Mouse (Mus musculus): ENCODE results near the gene Gm36176. TPM values are rescaled to one million over a fixed set of nuclear protein-coding genes. Genes with fewer than 3 reads are reported as not detected.
"Not testable (repeated sequence)": the region's sequence is repeated elsewhere in the genome, so short reads cannot be mapped to it uniquely, and the experiment has no call there.

Gene Gm36176
- polyA plus RNA-seq (2014; fragmentation: Nextera tagmentation; extraction: Ambion mirVana): not detected in 2 replicates

DNA sequence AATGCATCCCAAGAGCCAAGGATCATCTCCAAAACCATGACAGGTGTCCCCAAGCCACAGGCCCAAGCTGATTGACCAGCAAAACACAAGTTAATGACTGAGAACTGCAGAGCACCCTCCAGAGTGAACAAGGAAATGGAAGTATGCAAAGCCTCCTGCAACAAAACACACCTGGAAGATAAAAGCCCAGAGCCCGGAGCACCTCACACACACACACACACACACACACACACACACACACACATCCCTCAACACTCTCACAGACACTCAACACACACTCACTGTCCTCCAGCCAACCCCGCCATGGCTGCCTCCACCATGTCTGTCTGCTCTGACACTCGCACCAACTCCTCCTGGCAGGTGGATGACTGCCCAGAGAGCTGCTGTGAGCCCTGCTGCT lies at the start of gene Gm36176:
Gene Gm36176, plus strand, starts transcription at position 301 of the 400 bp plus-strand sequence.
- H3K27ac ChIP-seq (replicated peaks; ENCODE audit: low read depth, low read length): no peak within 1 kb of the TSS
- 79% methylated on average over 3 of the region's 3 CpGs for WGBS

DNA sequence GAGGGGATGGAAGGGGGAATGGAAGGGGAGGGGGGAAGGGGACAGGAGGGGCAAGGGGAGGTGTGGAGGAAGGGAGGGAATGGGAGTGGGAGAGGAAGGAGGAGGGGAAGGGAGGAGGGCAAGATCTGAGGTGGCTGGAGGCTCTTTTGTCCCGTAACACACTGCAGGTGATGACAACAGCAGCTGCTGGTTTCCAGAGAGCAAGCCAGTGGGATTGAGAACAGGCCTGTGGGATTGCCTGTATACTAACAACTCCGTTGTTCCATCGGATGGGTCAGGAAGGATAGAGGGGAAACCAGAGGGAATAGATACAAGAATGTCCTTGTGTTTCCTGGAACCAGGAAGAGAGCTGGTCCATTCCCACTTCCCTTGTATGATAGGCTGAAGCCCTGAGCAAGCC lies 48.9 kb upstream of the Gm36176 start:
- no peaks in the 10 kb centered on the region for H3K36me3 ChIP-seq (replicated peaks; ENCODE audit: control insufficient read depth, insufficient read depth, low read depth, low read length)
- no peaks in the 10 kb centered on the region for H3K4me1 ChIP-seq (ENCODE audit: control insufficient read depth, insufficient read depth, low read length)
- no peak overlapping the region for H3K4me2 ChIP-seq (ENCODE audit: low read depth, low read length)
- no peak overlapping the region for H3K9ac ChIP-seq (replicated peaks; ENCODE audit: low read length)
- ATAC-seq (replicated peaks; ENCODE audit: insufficient number of reproducible peaks, low FRiP score, low TSS enrichment, low read depth) (no peak), DNase-seq (ENCODE audit: low spot score) (no peak)
- H3K9me3 ChIP-seq (replicated peaks; ENCODE audit: control insufficient read depth, low read length): no peaks in the 10 kb centered on the region
- no peaks in the 10 kb centered on the region for H3K27me3 ChIP-seq (ENCODE audit: control insufficient read depth, insufficient read depth, low read length)
- H3K27ac ChIP-seq (replicated peaks; ENCODE audit: low read depth, low read length): no peak overlapping the region
- 16% methylated on average over 3 of the region's 3 CpGs for WGBS
- H3K4me3 ChIP-seq (ENCODE audit: low read depth, low read length): no peak overlapping the region

More for the DNA sequence above, at the start of gene Gm36176:
- Histone ChIP-seq H3K9me3 (replicated peaks; ENCODE audit: control insufficient read depth, low read length) (no peaks in the 10 kb centered on the region), H3K4me1 (ENCODE audit: control insufficient read depth, insufficient read depth, low read length) (no peaks in the 10 kb centered on the region), H3K9ac (replicated peaks; ENCODE audit: low read length) (no peak within 1 kb of the TSS), H3K4me2 (ENCODE audit: low read depth, low read length) (no peak within 1 kb of the TSS), H3K27me3 (ENCODE audit: control insufficient read depth, insufficient read depth, low read length) (no peaks in the 10 kb centered on the region), H3K36me3 (replicated peaks; ENCODE audit: control insufficient read depth, insufficient read depth, low read depth, low read length) (no peaks in the 10 kb centered on the region), H3K4me3 (ENCODE audit: low read depth, low read length) (no peak within 1 kb of the TSS)
- ATAC-seq (replicated peaks; ENCODE audit: insufficient number of reproducible peaks, low FRiP score, low TSS enrichment, low read depth) (no peak), DNase-seq (ENCODE audit: low spot score) (no peak)

DNA sequence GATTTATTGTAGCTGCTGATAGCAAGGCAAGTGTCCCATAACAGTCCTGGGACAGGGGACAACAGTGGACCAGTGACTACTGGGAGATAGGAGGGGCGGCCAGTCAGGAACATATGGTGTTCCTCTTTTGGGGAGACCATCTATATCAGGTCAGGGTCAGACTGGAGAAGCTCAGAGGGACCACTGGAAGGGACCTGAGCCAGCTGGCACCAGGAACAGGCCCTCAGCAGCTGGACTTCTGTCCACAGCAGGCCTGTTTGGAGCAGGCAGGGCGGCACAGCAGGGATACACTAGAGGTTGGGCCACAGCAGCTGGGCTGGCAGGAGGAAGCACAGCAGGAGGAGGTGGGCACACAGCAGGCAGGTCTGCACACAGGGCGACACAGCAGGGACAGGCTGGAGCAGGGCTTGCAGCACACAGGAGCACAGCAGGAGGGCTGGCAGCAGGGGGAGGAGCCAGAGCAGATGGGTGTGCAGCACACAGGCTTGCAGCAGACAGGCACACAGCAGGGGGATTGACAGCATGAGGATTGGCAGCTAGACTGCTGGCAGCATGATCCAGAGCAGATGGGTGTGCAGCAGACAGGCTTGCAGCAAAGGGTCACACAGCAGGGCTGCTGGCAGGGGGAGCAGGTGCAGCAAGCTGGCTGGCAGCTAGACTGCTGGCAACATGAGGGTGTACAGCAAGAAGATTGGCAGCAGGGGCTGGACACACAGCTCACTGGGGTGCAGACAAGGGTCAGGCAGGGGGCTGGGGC lies 48.3 kb upstream of the Gm36176 start:
- H3K4me3 ChIP-seq (ENCODE audit: low read depth, low read length); DNase-seq (ENCODE audit: low spot score); H3K9ac ChIP-seq (replicated peaks; ENCODE audit: low read length); H3K27me3 ChIP-seq (ENCODE audit: control insufficient read depth, insufficient read depth, low read length); H3K4me1 ChIP-seq (ENCODE audit: control insufficient read depth, insufficient read depth, low read length); H3K4me2 ChIP-seq (ENCODE audit: low read depth, low read length); H3K27ac ChIP-seq (replicated peaks; ENCODE audit: low read depth, low read length); H3K36me3 ChIP-seq (replicated peaks; ENCODE audit: control insufficient read depth, insufficient read depth, low read depth, low read length); ATAC-seq (replicated peaks; ENCODE audit: insufficient number of reproducible peaks, low FRiP score, low TSS enrichment, low read depth); H3K9me3 ChIP-seq (replicated peaks; ENCODE audit: control insufficient read depth, low read length): not testable (repeated sequence)
- 53% methylated on average over 2 of the region's 3 CpGs for WGBS

GRCm38 (mm10) chr10:77798921-77799508 lies 47.6 kb upstream of the Gm36176 start, which contains the start of gene Gm19668:
TSS of gene Gm19668 (minus strand) at chr10:77799133.
- ATAC-seq (replicated peaks; ENCODE audit: insufficient number of reproducible peaks, low FRiP score, low TSS enrichment, low read depth) (no peak), DNase-seq (ENCODE audit: low spot score) (no peak)
- no peaks in the 10 kb centered on the region for H3K4me1 ChIP-seq (ENCODE audit: control insufficient read depth, insufficient read depth, low read length)
- no peaks in the 10 kb centered on the region for H3K36me3 ChIP-seq (replicated peaks; ENCODE audit: control insufficient read depth, insufficient read depth, low read depth, low read length)
- no peak within 1 kb of the TSS for H3K4me3 ChIP-seq (ENCODE audit: low read depth, low read length)
- no peak within 1 kb of the TSS for H3K9ac ChIP-seq (replicated peaks; ENCODE audit: low read length)
- no peak within 1 kb of the TSS for H3K4me2 ChIP-seq (ENCODE audit: low read depth, low read length)
- no peaks in the 10 kb centered on the region for H3K9me3 ChIP-seq (replicated peaks; ENCODE audit: control insufficient read depth, low read length)
- WGBS: 53% methylated on average over 8 of the region's 8 CpGs
- H3K27me3 ChIP-seq (ENCODE audit: control insufficient read depth, insufficient read depth, low read length): no peaks in the 10 kb centered on the region
- H3K27ac ChIP-seq (replicated peaks; ENCODE audit: low read depth, low read length): no peak within 1 kb of the TSS

DNA sequence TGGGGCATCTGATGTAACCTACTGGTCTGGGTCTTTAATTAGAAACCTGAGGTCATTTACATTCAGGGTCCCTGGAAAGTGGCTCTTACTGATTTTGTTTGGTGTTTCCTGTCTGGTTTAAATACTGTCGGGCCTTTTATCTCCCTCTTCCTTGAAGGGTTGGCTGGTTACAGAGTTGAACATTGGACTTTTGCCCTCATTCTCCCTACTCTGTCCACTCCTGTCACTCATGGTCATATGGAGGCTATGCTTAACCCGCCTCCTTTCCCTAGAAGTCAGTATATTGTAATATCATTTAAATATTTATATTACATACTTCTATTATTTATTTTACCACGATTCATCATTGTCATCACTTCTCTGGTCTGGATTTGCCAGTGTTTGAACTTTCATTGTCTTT lies 42.5 kb upstream of the Gm36176 start:
- Histone ChIP-seq H3K9me3 (replicated peaks; ENCODE audit: control insufficient read depth, low read length) (no peaks in the 10 kb centered on the region), H3K4me2 (ENCODE audit: low read depth, low read length) (no peak overlapping the region), H3K4me1 (ENCODE audit: control insufficient read depth, insufficient read depth, low read length) (no peaks in the 10 kb centered on the region), H3K4me3 (ENCODE audit: low read depth, low read length) (no peak overlapping the region), H3K27ac (replicated peaks; ENCODE audit: low read depth, low read length) (no peak overlapping the region), H3K36me3 (replicated peaks; ENCODE audit: control insufficient read depth, insufficient read depth, low read depth, low read length) (no peaks in the 10 kb centered on the region), H3K9ac (replicated peaks; ENCODE audit: low read length) (no peak overlapping the region), H3K27me3 (ENCODE audit: control insufficient read depth, insufficient read depth, low read length) (no peaks in the 10 kb centered on the region)
- ATAC-seq (replicated peaks; ENCODE audit: insufficient number of reproducible peaks, low FRiP score, low TSS enrichment, low read depth) (no peak), DNase-seq (ENCODE audit: low spot score) (no peak)
- WGBS: 82% methylated on average over 3 of the region's 3 CpGs

DNA sequence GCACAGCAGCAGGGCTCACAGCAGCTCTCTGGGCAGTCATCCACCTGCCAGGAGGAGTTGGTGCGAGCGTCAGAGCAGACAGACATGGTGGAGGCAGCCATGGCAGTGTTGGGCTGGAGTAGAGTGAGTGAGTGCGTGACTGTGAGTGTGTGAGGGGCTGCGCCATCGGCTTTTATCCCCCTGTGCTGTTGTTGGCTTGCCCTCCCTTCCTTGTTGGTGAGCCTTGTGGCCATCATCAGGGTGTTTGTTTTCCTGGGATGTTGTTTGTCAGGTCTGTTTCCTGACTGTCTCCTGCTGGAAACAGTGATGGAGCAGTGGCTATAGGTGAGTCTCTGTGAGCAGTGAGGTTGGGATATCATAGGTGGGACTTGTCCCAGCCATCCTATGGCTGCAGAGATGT lies 34.9 kb upstream of the Gm36176 start, which contains the start of gene Gm9507:
Gene Gm9507, minus strand, starts transcription at position 101 of the 400 bp plus-strand sequence.
- WGBS: 66% methylated on average over 5 of the region's 5 CpGs
- Histone ChIP-seq H3K27ac (replicated peaks; ENCODE audit: low read depth, low read length) (no peak within 1 kb of the TSS), H3K4me3 (ENCODE audit: low read depth, low read length) (no peak within 1 kb of the TSS), H3K4me2 (ENCODE audit: low read depth, low read length) (no peak within 1 kb of the TSS), H3K4me1 (ENCODE audit: control insufficient read depth, insufficient read depth, low read length) (no peaks in the 10 kb centered on the region), H3K9ac (replicated peaks; ENCODE audit: low read length) (no peak within 1 kb of the TSS), H3K36me3 (replicated peaks; ENCODE audit: control insufficient read depth, insufficient read depth, low read depth, low read length) (no peaks in the 10 kb centered on the region), H3K27me3 (ENCODE audit: control insufficient read depth, insufficient read depth, low read length) (no peaks in the 10 kb centered on the region), H3K9me3 (replicated peaks; ENCODE audit: control insufficient read depth, low read length) (no peaks in the 10 kb centered on the region)
- no peak for DNase-seq (ENCODE audit: low spot score)
- no peak for ATAC-seq (replicated peaks; ENCODE audit: insufficient number of reproducible peaks, low FRiP score, low TSS enrichment, low read depth)

DNA sequence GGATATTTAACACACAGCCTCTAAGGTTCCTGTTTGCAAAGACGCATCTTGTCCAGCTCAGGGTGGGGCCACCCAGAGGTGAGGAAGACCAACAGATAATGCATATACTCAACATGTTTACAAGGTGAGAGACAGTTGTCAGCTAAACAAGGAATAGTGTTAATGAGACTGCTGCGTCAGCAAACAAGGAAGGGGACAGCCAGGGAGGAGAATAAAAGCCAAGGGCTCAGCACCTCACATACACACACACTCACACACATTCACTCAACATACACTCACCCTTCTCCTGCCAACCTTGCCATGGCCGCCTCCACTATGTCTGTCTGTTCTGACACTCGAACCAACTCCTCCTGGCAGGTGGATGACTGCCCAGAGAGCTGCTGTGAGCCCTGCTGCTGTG lies 32.2 kb upstream of the Gm36176 start, which contains the start of gene Gm2696:
Gene Gm2696, plus strand, starts transcription at position 301 of the 400 bp plus-strand sequence.
- H3K36me3 ChIP-seq (replicated peaks; ENCODE audit: control insufficient read depth, insufficient read depth, low read depth, low read length): no peaks in the 10 kb centered on the region
- ATAC-seq (replicated peaks; ENCODE audit: insufficient number of reproducible peaks, low FRiP score, low TSS enrichment, low read depth): no peak
- no peak within 1 kb of the TSS for H3K4me3 ChIP-seq (ENCODE audit: low read depth, low read length)
- DNase-seq (ENCODE audit: low spot score): no peak
- no peak within 1 kb of the TSS for H3K9ac ChIP-seq (replicated peaks; ENCODE audit: low read length)
- no peaks in the 10 kb centered on the region for H3K27me3 ChIP-seq (ENCODE audit: control insufficient read depth, insufficient read depth, low read length)
- H3K4me2 ChIP-seq (ENCODE audit: low read depth, low read length): no peak within 1 kb of the TSS
- no peak within 1 kb of the TSS for H3K27ac ChIP-seq (replicated peaks; ENCODE audit: low read depth, low read length)
- H3K9me3 ChIP-seq (replicated peaks; ENCODE audit: control insufficient read depth, low read length): no peaks in the 10 kb centered on the region
- H3K4me1 ChIP-seq (ENCODE audit: control insufficient read depth, insufficient read depth, low read length): no peaks in the 10 kb centered on the region
- 54% methylated on average over 4 of the region's 4 CpGs for WGBS

GRCm38 (mm10) chr10:77815514-77815913 lies 31.1 kb upstream of the Gm36176 start:
- Histone ChIP-seq H3K9ac (replicated peaks; ENCODE audit: low read length) (no peak overlapping the region), H3K4me2 (ENCODE audit: low read depth, low read length) (no peak overlapping the region), H3K36me3 (replicated peaks; ENCODE audit: control insufficient read depth, insufficient read depth, low read depth, low read length) (no peaks in the 10 kb centered on the region), H3K27ac (replicated peaks; ENCODE audit: low read depth, low read length) (no peak overlapping the region), H3K4me1 (ENCODE audit: control insufficient read depth, insufficient read depth, low read length) (no peaks in the 10 kb centered on the region), H3K27me3 (ENCODE audit: control insufficient read depth, insufficient read depth, low read length) (no peaks in the 10 kb centered on the region), H3K9me3 (replicated peaks; ENCODE audit: control insufficient read depth, low read length) (no peaks in the 10 kb centered on the region), H3K4me3 (ENCODE audit: low read depth, low read length) (no peak overlapping the region)
- WGBS: 32% methylated on average over 5 of the region's 5 CpGs
- DNase-seq (ENCODE audit: low spot score) (peak; percentile 50), ATAC-seq (replicated peaks; ENCODE audit: insufficient number of reproducible peaks, low FRiP score, low TSS enrichment, low read depth) (0 out of 2 replicates have a peak, but pooled peaks have one; percentile 60)

Measured in embryonic facial prominence, embryonic 11.5 days (tissue).